Mouse (Mus musculus) intestine, postnatal 0 days (tissue): ENCODE data around the gene Zic2. TPM values are rescaled to one million over a fixed set of nuclear protein-coding genes. Genes with fewer than 3 reads are reported as not detected.

Experiments
- ATAC-seq: fragments of 200-750 bp; cut with Nextera tagmentation; 2 replicates; pipeline ENCODE4 v1.8.0; 2017; ENCODE audit warnings: mild to moderate bottlenecking, moderate TSS enrichment, moderate library complexity
- H3K27ac ChIP-seq: fragments of 300-500 bp; sonication (generic); 2 replicates; pipeline ENCODE4 v1.5.1; 2014; ENCODE audit warnings: mild to moderate bottlenecking, low read depth, low read length, moderate library complexity
- H3K27me3 ChIP-seq: fragments of 300-500 bp; sonication (generic); replicated peaks from 2 replicates; pipeline ENCODE4 v1.6.1; 2014; ENCODE audit warnings: low read length, mixed read lengths; ENCODE audit not compliant: control insufficient read depth, insufficient read depth
- H3K36me3 ChIP-seq: fragments of 300-500 bp; sonication (generic); 2 replicates; pipeline ENCODE4 v1.6.1; 2014; ENCODE audit warnings: mild to moderate bottlenecking, moderate library complexity; ENCODE audit not compliant: control insufficient read depth, insufficient read depth
- H3K4me1 ChIP-seq: fragments of 300-500 bp; sonication (generic); replicated peaks from 2 replicates; pipeline ENCODE4 v1.6.1; 2014; ENCODE audit warnings: antibody characterized with exemption, low read length, mixed read lengths; ENCODE audit not compliant: control insufficient read depth, insufficient read depth
- H3K4me2 ChIP-seq: fragments of 300-500 bp; sonication (generic); replicated peaks from 2 replicates; pipeline ENCODE4 v1.6.1; 2014; ENCODE audit warnings: low read depth, mild to moderate bottlenecking, moderate library complexity
- H3K4me3 ChIP-seq: fragments of 300-500 bp; sonication (generic); 2 replicates; pipeline ENCODE4 v1.5.1; 2014; ENCODE audit warnings: low read depth, low read length
- H3K9ac ChIP-seq: fragments of 300-500 bp; sonication (generic); 2 replicates; pipeline ENCODE4 v1.6.1; 2014; ENCODE audit warnings: mild to moderate bottlenecking, low read depth, low read length
- H3K9me3 ChIP-seq: fragments of 300-500 bp; sonication (generic); 2 replicates; pipeline ENCODE4 v1.6.1; 2016; ENCODE audit warnings: mixed run types; ENCODE audit not compliant: control insufficient read depth
- CTCF ChIP-seq: sonication (generic); IDR thresholded peaks from 2 replicates; pipeline ENCODE4 v1.5.1; 2016; ENCODE audit warnings: low read depth, mild to moderate bottlenecking, control low read depth, antibody characterized with exemption, moderate library complexity
- WGBS: fragments of 180-500 bp; shearing (Covaris S2); extraction: QIAGEN DNeasy Blood & Tissue Kit; methylation state at CpG from one replicate; pipeline ENCODE4 v1.1.7; 2014; 5-methylcytosine and 5-hydroxymethylcytosine counted together
- polyA plus RNA-seq: library from polyadenylated mRNA; unstranded; fragments of >200 nt; fragmentation: Nextera tagmentation; extraction: Ambion mirVana; gene quantifications from 2 replicates; pipeline ENCODE4 v1.2.1, GENCODE M21; 2015

The Zic2 gene
- polyA plus RNA-seq, 1 experiment from 2014 or later: not detected

DNA sequence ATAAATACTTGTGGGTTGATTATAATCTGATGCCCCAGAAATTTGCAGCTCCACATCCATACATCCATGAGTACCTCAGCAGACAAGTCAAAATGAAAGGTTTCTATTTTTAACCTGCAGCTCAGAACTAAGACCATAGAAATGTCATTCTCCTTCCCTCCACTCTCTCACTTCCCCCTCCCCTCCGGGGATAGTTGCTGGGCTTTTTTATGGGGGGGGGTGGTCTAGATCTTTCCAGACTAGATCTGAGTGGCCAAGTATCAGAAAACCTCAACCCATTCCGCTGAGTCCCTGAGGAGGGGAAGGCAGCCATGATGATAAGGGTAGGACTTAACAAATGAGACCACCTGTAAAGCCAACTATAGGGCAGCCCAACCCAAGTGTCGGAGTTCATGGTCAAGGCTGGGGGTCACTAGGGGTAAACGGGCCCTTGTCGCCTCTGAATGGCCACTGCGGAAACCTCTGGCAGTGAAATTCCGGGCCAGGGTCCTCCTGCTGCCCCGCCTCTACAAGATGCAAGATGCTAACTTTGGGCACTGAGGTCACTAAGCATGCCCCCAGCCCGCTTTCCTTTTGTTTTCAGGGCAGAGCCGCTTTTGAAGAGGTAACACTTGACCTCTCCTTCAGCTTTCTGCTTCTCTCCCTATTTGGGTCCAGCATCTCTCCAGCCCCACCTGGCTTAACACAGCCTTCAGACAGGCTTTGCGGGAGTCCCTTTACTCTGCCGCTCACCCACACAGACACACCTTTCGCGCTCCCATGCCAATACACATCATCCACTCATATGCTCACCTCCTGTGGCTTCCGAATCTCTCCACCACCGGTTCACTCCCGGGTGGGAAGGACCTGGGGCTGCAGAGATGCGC, 8.6 kb downstream of the Zic2 start:
- 3% methylated on average over 18 of the region's 18 CpGs for WGBS
- H3K9ac ChIP-seq: no peak overlapping the region
- no peaks in the 10 kb centered on the region for H3K9me3 ChIP-seq
- H3K36me3 ChIP-seq: no peaks in the 10 kb centered on the region
- no peak for ATAC-seq
- peaks cover 94% of the 10 kb centered on the region for H3K27me3 ChIP-seq
- H3K27ac ChIP-seq: no peak overlapping the region
- no peak overlapping the region for H3K4me2 ChIP-seq
- TF ChIP-seq CTCF: no peak
- H3K4me1 ChIP-seq: no peaks in the 10 kb centered on the region
- no peak overlapping the region for H3K4me3 ChIP-seq

DNA sequence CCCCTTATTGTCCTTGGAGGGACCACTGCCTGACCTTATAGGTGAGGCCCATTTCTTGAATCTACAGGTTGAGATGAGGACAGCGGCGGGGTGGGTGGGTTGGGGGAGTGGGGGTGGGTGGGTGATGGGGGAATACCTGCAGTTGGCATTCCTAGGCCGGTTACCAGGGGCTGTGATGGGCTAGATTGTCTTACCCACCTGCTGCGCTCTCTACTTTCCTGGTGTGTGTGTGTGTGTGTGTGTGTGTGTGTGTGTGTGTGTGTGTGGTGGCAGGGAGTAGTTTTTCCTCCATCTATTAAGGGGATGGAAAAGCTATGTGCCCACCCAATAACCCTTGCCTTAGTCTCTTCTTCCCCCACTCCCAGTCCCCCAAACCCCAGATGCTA, 9.2 kb downstream of the Zic2 start:
- H3K4me2 ChIP-seq: no peak overlapping the region
- no peaks in the 10 kb centered on the region for H3K4me1 ChIP-seq
- no peak overlapping the region for H3K4me3 ChIP-seq
- H3K27me3 ChIP-seq: peaks cover 94% of the 10 kb centered on the region
- no peak overlapping the region for H3K9ac ChIP-seq
- no peaks in the 10 kb centered on the region for H3K36me3 ChIP-seq
- ATAC-seq: no peak
- H3K9me3 ChIP-seq: no peaks in the 10 kb centered on the region
- 8% methylated on average over 4 of the region's 4 CpGs for WGBS
- no peak for TF ChIP-seq CTCF
- H3K27ac ChIP-seq: no peak overlapping the region

- Histone ChIP-seq H3K4me2 (no peak overlapping the region), H3K9ac (no peak overlapping the region), H3K4me3 (no peak overlapping the region), H3K27ac (no peak overlapping the region), H3K9me3 (no peaks in the 10 kb centered on the region), H3K4me1 (no peaks in the 10 kb centered on the region), H3K36me3 (no peaks in the 10 kb centered on the region), H3K27me3 (peaks cover 95% of the 10 kb centered on the region)
- WGBS: 1% methylated on average over 24 of the region's 24 CpGs
- TF ChIP-seq CTCF: no peak
- no peak for ATAC-seq
Measured at GRCm38 (mm10) chr14:122484844-122485551, 9.8 kb downstream of the Zic2 start.

- ATAC-seq: no peak
- Histone ChIP-seq H3K4me2 (no peak overlapping the region), H3K27ac (no peak overlapping the region), H3K9me3 (no peaks in the 10 kb centered on the region), H3K36me3 (no peaks in the 10 kb centered on the region), H3K27me3 (peaks cover 95% of the 10 kb centered on the region), H3K4me1 (no peaks in the 10 kb centered on the region), H3K4me3 (no peak overlapping the region), H3K9ac (no peak overlapping the region)
- WGBS: 4% methylated on average over 12 of the region's 12 CpGs
- TF ChIP-seq CTCF: no peak
Measured at GRCm38 (mm10) chr14:122485635-122486181, 10.5 kb downstream of the Zic2 start.

GRCm38 (mm10) chr14:122486611-122487010, 11.4 kb downstream of the Zic2 start:
- no peak overlapping the region for H3K9ac ChIP-seq
- TF ChIP-seq CTCF: no peak
- peaks cover 96% of the 10 kb centered on the region for H3K27me3 ChIP-seq
- H3K4me1 ChIP-seq: no peaks in the 10 kb centered on the region
- H3K36me3 ChIP-seq: no peaks in the 10 kb centered on the region
- H3K4me2 ChIP-seq: no peak overlapping the region
- no peak overlapping the region for H3K27ac ChIP-seq
- 8% methylated on average over 1 of the region's 1 CpGs for WGBS
- H3K9me3 ChIP-seq: no peaks in the 10 kb centered on the region
- no peak for ATAC-seq
- H3K4me3 ChIP-seq: no peak overlapping the region

- Histone ChIP-seq H3K9me3 (no peaks in the 10 kb centered on the region), H3K27ac (no peak overlapping the region), H3K9ac (no peak overlapping the region), H3K4me3 (no peak overlapping the region), H3K4me1 (no peaks in the 10 kb centered on the region), H3K4me2 (no peak overlapping the region), H3K36me3 (no peaks in the 10 kb centered on the region), H3K27me3 (peaks cover 91% of the 10 kb centered on the region)
- no peak for ATAC-seq
- WGBS: 5% methylated on average over 5 of the region's 5 CpGs
- no peak for TF ChIP-seq CTCF
Measured at GRCm38 (mm10) chr14:122487366-122487765, 12.1 kb downstream of the Zic2 start.
